Mouse (Mus musculus) liver, adult (tissue): ENCODE results near the gene Tmbim1.
A peak's percentile ranks its signal among the peaks of the same experiment; 100 is the strongest.

ENCODE experiments used
- GATA4 ChIP-seq: IDR thresholded peaks from 2 replicates; pipeline ENCODE4 v1.6.1; 2014; ENCODE audit warnings: mild to moderate bottlenecking, low read length; ENCODE audit not compliant: insufficient replicate concordance

Tmbim1 gene

DNA sequence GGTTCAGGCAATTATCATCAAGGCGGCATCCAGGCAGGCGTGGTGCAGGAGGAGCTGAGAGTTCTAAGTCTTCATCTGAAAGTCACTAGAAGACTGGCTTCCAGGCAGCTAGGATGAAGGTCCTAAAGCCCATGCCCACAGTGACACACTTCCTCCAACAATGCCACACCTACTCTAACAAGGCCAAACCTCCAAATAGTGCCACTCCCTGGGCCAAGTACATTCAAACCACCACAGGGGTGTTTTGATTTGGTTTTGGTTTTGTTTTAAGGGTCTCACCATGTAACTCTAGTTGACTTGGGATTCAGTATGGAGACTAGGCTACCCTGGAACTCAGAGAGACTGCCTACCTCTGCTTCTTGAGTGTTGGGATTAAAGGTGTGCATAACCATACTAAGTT, at the start of gene Tmbim1:
Tmbim1 (minus strand) TSS at position 101 of the 400 bp plus-strand sequence.
- TF ChIP-seq GATA4: no peak

DNA sequence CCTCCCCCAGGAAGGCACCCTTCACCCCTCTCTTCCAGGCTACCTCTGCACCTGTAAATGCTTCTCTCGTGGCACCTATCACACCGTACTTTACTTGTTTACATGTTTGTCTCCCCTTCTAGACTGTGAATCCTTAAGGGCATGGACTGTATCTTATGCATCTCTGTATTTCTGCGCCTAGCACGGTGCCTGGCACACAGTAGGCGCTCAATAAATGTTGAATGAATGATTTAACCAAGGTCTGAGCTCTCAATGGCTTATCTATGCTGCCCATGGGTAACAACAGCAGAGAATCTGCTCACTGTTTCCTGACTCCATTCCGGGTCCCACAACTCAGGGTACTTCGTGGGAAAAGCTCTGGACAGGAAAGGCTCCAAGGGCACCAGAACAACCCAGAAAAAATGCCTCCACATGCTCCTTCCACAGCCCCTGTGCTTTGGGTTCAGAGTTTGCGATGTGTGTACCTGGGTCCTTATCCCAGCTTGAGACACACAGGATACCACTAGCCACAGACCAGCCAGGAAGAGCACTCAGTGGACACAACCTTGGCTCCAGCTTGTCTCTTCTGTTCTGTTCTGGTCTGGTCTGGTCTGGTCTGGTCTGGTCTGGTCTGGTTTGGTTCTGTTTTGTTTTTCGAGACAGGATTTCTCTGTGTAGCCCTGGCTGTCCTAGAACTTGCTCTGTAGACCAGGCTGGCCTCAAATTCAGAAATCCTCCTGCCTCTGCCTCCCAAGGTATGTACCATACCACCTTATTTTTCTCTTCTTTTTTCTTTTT, 48.2 kb upstream of the Tmbim1 start:
- no peak for TF ChIP-seq GATA4

- TF ChIP-seq GATA4: peak; percentile 92; the same call in 1 of the 2 replicates
Observed at GRCm38 (mm10) chr1:74352532-74353096, 47.2 kb upstream of the Tmbim1 start.

DNA sequence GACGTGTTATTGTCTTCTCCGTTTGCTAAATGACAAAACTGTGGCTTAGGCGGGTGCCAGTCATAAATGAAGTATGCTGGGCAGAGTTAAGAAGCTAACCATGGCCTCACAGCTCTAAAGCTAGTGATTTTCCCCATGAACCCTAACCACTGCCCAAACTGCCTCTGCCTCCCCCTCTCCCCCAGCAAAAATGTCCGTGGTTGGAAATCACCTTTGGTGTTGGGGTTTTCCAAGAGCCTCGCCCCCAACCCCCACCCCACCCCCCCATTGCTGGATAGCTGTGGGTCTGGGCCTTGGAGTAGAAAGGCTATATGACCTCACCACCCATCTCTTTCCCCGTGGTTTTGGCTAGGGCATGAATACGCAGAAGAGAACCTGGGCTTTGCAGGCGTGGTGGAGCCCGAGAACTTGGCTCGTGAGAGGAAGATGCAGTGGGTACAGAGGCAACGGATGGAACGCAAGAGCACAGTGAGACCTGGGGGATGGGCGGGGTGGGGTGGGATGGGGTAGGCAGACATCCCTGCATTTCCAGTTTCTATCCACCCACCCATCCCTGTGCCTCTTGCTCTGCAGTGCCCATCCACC, 45.9 kb upstream of the Tmbim1 start:
- no peak for TF ChIP-seq GATA4

DNA sequence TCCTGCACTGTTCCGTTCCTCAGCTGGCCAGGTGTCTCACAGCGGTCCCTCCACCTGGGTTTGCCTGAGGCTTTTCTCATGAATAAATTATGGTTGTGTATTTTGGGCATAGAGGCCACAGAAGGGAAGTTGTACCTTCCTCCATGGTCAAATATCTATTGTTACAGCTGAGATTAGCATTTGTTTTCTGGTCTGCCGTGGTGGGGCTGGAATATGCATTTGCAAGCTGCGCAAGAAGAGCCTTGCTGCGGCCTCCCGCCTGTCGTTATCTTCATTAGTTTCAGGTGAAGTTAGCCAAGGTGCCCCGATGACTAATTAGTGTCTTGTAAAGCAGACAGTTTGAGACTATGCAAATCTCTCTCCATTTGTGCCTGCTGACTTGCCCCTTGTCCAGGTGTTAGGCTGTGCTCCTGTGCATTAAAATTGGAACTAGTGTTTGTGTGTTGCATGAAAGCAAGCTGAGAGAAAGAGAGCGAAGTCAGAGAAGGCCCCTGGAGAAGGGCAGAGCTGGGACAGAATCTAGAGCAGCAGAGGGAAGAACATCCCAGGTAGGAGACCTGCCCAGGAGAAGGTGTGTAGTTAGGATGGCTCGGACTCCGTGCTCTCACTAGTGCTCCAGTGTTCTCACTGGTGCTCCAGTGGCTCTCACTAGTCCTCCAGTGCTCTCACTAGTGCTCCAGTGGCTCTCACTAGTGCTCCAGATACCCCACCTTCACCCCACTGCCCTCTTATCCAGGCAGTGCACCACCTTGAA, 38.9 kb upstream of the Tmbim1 start:
- no peak for TF ChIP-seq GATA4

GRCm38 (mm10) chr1:74343161-74343560, 37.7 kb upstream of the Tmbim1 start:
- TF ChIP-seq GATA4: no peak

GRCm38 (mm10) chr1:74342308-74342707, 36.9 kb upstream of the Tmbim1 start:
- TF ChIP-seq GATA4: no peak

DNA sequence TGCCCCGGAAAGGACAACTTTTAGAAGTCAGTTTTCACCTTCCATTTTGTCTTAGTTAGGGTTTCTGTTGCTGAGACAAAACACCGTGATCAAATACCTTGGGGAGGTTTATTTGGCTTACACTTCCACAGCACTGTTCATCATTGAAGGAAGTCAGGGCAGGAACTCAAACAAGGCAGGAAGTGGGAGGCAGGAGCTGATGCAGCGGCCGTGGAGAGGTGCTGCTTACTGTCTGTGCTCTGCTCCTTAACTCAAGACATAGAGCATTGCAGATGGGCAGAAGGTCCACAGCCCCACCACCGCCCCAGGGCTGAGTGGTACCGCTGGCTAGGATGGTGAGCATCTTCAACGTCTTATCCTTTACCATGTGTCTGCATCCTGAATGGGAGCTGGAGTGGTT, 36.5 kb upstream of the Tmbim1 start:
- TF ChIP-seq GATA4: no peak

DNA sequence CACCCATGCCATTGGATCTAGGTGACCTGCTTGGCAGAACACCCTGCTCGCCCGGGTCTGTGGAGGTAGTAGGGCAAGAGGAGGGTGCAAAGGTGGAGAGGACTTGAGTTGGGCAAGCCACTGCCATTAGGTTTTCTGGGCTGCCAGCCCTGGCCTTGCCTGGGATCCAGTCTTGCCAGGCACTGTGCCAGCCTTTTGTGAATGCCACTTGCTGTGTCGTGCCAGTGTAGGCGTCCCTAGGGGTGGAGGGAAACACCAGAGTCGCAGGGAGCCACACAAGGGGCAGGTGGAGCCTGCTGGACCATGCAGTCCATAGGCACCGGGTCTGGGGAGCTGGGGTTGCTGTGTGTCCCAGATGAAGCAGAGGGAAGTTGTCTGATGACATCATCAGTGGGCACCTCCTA, 34.9 kb upstream of the Tmbim1 start:
- no peak; the same call in 1 of the 2 replicates for TF ChIP-seq GATA4

- no peak for TF ChIP-seq GATA4
Observed at GRCm38 (mm10) chr1:74339917-74340316, 34.5 kb upstream of the Tmbim1 start.

DNA sequence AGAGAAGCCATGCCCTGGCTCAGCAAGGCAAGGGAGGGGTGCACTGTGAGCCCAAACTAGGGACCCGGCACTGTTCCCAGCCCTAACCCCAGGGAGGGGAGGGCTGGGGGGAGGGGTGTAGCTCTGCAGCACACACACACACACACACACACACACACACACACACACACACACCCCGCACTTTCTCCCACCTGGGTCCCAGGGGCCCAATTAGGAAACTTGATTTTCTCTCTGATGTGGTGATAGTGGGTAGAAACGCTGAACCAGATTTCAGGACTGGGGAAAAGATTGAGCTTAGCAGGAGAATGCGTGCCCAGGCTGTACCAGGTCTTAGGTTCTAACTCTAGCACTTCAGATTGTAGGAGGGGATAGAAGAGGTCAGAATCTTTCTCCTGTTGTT, 33.2 kb upstream of the Tmbim1 start:
- TF ChIP-seq GATA4: no peak

DNA sequence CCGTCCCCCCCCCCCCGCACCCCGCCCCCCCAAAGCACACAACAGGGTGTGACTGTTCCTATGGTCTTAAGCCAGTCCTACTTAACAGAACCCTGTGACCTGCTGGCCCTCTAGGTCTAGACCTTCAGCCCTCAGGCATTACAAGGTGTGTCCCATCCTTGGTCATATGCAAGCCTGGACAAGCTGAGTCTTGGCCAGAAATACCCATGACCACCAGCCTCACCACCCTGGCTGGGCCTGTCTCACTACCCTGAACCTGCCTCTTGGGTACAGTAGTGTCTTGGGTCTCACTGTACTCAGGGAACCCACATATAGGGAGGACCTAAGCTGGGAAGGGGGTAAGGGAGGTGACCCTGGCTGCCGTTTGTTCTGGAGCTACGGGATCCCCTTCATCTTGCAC, 32.6 kb upstream of the Tmbim1 start:
- TF ChIP-seq GATA4: no peak

DNA sequence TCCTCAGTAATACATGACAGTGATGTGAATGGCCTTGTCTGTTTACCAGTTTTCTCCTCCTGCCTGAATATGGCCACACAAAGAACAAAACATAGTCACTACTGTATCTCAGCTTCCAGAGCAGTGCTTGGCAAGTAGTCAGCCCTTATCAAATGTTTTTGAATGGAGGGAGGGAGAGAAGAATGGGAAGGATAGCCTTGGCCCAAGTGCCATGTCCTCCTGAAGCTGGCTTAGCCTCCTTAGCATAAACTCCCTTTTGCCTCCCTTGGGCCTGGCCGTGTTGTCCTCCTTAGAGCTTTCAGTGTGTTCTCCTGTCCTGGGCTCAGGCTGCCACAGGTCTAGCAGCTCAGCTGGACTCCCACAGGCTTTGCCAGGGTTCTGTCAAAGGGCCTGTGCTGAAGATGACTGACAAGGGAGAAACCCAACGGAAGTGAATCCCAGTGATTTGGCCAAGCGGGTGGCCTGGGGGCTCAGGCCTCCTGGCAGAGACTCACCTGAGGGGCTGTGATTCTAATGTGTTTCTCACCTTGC, 31.9 kb upstream of the Tmbim1 start:
- no peak for TF ChIP-seq GATA4

- TF ChIP-seq GATA4: no peak; the same call in 1 of the 2 replicates
Observed at GRCm38 (mm10) chr1:74335436-74336170, 30.2 kb upstream of the Tmbim1 start.

- no peak for TF ChIP-seq GATA4
Observed at GRCm38 (mm10) chr1:74335033-74335432, 29.6 kb upstream of the Tmbim1 start.
